Mouse (Mus musculus) macrophage (primary cell): ENCODE results near the gene Hoxa4. TPM values are rescaled to one million over a fixed set of nuclear protein-coding genes. Genes with fewer than 3 reads are reported as not detected.

Experiments used
- H3K27ac ChIP-seq: fragments of 350-480 bp; formaldehyde crosslinking; 2 replicates; pipeline ENCODE4 v1.9.0; 2021
- H3K36me3 ChIP-seq: fragments of 350-480 bp; formaldehyde crosslinking; 2 replicates; pipeline ENCODE4 v1.9.0; 2021; ENCODE audit errors: inconsistent target
- H3K4me3 ChIP-seq: fragments of 350-480 bp; formaldehyde crosslinking; 2 replicates; pipeline ENCODE4 v1.9.0; 2021; ENCODE audit errors: inconsistent target
- H3K79me2 ChIP-seq: fragments of 350-480 bp; formaldehyde crosslinking; 2 replicates; pipeline ENCODE4 v1.9.0; 2021; ENCODE audit errors: inconsistent target
- WGBS: methylation state at CpG from one replicate; pipeline ENCODE4 v1.1.7; 2026; ENCODE audit warnings: inconsistent platforms; ENCODE audit not compliant: missing documents; 5-methylcytosine and 5-hydroxymethylcytosine counted together
- polyA plus RNA-seq: library from polyadenylated mRNA; stranded (reverse); fragments of 250-400 nt; gene quantifications from 3 replicates; pipeline ENCODE4 v1.2.4, GENCODE M21; 2018; ENCODE audit warnings: inconsistent platforms

Hoxa4 gene
- polyA plus RNA-seq, 1 experiment from 2014 or later, result 0.34 TPM

GRCm38 (mm10) chr6:52186500-52186899 is 5.1 kb downstream of the Hoxa4 start:
- WGBS, result 77% methylated on average over 1 of the region's 1 CpGs
- no peaks in the 10 kb centered on the region for H3K36me3 ChIP-seq
- H3K4me3 ChIP-seq, result no peak overlapping the region
- H3K79me2 ChIP-seq, result no peaks in the 10 kb centered on the region
- H3K27ac ChIP-seq, result no peak overlapping the region

GRCm38 (mm10) chr6:52185834-52186233 is 5.7 kb downstream of the Hoxa4 start:
- H3K27ac ChIP-seq, result no peak overlapping the region
- H3K79me2 ChIP-seq, result no peaks in the 10 kb centered on the region
- 83% methylated on average over 3 of the region's 3 CpGs for WGBS
- H3K4me3 ChIP-seq, result no peak overlapping the region
- no peaks in the 10 kb centered on the region for H3K36me3 ChIP-seq

- WGBS, result 86% methylated on average over 15 of the region's 19 CpGs
Measured at GRCm38 (mm10) chr6:52185222-52185621, 6.3 kb downstream of the Hoxa4 start.

GRCm38 (mm10) chr6:52184668-52185067 is 6.9 kb downstream of the Hoxa4 start:
- 85% methylated on average over 6 of the region's 6 CpGs for WGBS
- Histone ChIP-seq H3K27ac (no peak overlapping the region), H3K79me2 (no peaks in the 10 kb centered on the region), H3K4me3 (no peak overlapping the region), H3K36me3 (no peaks in the 10 kb centered on the region)

More at GRCm38 (mm10) chr6:52185222-52185621, 6.3 kb downstream of the Hoxa4 start:
- Histone ChIP-seq H3K4me3 (no peak overlapping the region), H3K27ac (no peak overlapping the region), H3K36me3 (no peaks in the 10 kb centered on the region), H3K79me2 (no peaks in the 10 kb centered on the region)

- H3K79me2 ChIP-seq, result no peaks in the 10 kb centered on the region
- WGBS, result 93% methylated on average over 10 of the region's 10 CpGs
- H3K36me3 ChIP-seq, result no peaks in the 10 kb centered on the region
- H3K27ac ChIP-seq, result no peak overlapping the region
- H3K4me3 ChIP-seq, result no peak overlapping the region
Measured at GRCm38 (mm10) chr6:52183311-52184080, 8.1 kb downstream of the Hoxa4 start.

DNA sequence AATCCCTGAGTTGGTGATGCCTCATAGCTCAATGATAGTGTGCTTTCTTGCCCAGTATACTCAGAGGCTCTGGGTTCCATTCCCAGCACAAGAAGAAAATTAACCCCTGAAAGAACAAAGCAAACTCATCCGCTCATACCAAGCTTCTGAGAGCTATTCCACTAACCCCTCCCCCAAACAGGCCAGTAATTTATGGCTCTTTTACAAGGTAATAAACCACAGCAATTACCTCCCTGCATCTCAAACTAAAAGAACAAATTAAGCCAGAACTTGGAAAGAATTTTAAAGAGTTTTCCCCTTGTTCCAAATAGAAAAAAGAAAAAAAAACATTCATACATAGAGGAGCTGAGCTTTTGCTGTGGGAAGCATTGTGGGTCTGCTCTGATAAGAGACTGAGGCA is 8.8 kb downstream of the Hoxa4 start:
- no peak overlapping the region for H3K27ac ChIP-seq
- WGBS, result 100% methylated on average over 1 of the region's 1 CpGs
- no peaks in the 10 kb centered on the region for H3K79me2 ChIP-seq
- H3K4me3 ChIP-seq, result no peak overlapping the region
- no peaks in the 10 kb centered on the region for H3K36me3 ChIP-seq

GRCm38 (mm10) chr6:52182030-52182429 is 9.5 kb downstream of the Hoxa4 start:
- WGBS, result 100% methylated on average over 2 of the region's 2 CpGs
- Histone ChIP-seq H3K36me3 (no peaks in the 10 kb centered on the region), H3K4me3 (no peak overlapping the region), H3K79me2 (no peaks in the 10 kb centered on the region), H3K27ac (no peak overlapping the region)

DNA sequence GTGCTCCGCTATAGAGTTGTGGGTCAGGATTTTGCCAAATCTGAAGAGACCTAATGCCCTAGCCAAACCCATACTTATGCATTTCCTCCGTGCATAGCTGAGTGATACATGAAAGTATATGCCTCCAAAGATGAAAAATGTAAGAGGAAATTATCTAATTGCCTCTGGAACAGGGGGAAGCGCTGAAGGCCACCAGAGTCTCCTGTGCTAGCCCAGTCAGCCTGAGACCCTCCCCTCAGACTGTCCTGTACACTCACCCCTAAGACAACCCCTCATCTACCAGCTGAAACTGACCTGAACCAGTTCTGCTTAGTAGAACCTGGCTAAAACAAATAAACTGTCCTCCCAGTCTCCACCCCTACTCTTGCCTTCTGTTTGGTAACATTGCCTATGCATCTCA is 10.8 kb downstream of the Hoxa4 start:
- Histone ChIP-seq H3K4me3 (no peak overlapping the region), H3K36me3 (no peaks in the 10 kb centered on the region), H3K79me2 (no peaks in the 10 kb centered on the region), H3K27ac (no peak overlapping the region)
- 100% methylated on average over 3 of the region's 3 CpGs for WGBS

DNA sequence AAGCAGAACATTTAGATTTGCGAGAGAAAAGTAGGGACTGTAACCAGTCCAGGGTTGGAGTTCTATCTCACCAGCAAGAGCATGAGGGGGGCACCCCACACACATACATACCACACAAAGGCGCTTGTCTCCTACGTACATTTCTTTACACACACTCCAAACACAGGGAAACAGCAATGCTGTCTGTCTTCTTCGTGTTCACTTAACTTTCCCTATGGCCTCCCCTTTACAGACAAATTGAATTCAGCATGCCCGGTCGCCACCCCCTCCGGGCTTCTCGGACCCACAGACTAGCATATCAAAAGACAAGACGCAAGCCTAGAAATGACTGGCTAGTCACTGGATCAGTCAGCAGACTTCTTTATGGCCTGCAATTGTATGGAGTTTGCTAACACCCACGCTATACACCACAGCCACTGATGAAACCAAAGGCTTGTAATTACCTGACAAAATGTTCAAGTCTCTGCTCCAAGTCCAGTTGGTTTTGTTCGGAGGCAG is 11.3 kb downstream of the Hoxa4 start:
- 96% methylated on average over 11 of the region's 11 CpGs for WGBS
- no peak overlapping the region for H3K27ac ChIP-seq
- no peaks in the 10 kb centered on the region for H3K79me2 ChIP-seq
- H3K4me3 ChIP-seq, result no peak overlapping the region
- no peaks in the 10 kb centered on the region for H3K36me3 ChIP-seq

DNA sequence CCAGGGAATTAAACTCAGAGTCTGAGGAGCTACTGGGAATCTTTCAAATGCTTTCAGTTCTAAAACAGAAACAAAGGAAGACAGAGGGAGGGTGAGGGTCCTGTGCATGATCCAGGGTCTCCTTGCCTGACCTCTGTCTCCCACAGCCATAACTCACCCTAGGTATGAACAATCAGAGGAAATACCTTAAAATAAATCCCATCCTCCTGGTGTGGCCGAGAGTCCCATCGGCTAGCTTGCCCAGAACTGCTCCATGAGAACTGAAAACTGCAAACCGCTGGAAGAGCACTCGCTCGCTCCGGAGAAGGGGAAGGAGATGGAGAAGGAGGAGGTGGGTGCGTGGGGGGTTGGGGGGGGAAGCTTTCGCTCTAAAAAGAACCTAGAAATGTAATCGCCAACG is 11.9 kb downstream of the Hoxa4 start:
- no peak overlapping the region for H3K4me3 ChIP-seq
- no peaks in the 10 kb centered on the region for H3K36me3 ChIP-seq
- H3K79me2 ChIP-seq, result no peaks in the 10 kb centered on the region
- no peak overlapping the region for H3K27ac ChIP-seq
- 93% methylated on average over 8 of the region's 10 CpGs for WGBS

- Histone ChIP-seq H3K4me3 (no peak overlapping the region), H3K79me2 (no peaks in the 10 kb centered on the region), H3K27ac (no peak overlapping the region), H3K36me3 (no peaks in the 10 kb centered on the region)
- 100% methylated on average over 4 of the region's 4 CpGs for WGBS
Measured at GRCm38 (mm10) chr6:52178918-52179665, 12.5 kb downstream of the Hoxa4 start.

GRCm38 (mm10) chr6:52177806-52178205 is 13.7 kb downstream of the Hoxa4 start:
- 96% methylated on average over 9 of the region's 9 CpGs for WGBS
- H3K4me3 ChIP-seq, result no peak overlapping the region
- no peak overlapping the region for H3K27ac ChIP-seq
- H3K79me2 ChIP-seq, result no peaks in the 10 kb centered on the region
- no peaks in the 10 kb centered on the region for H3K36me3 ChIP-seq

- H3K79me2 ChIP-seq, result no peaks in the 10 kb centered on the region
- no peaks in the 10 kb centered on the region for H3K36me3 ChIP-seq
- H3K27ac ChIP-seq, result no peak within 1 kb of the TSS
- H3K4me3 ChIP-seq, result no peak within 1 kb of the TSS
- WGBS, result 87% methylated on average over 36 of the region's 36 CpGs
Measured at GRCm38 (mm10) chr6:52177061-52177735, 14.4 kb downstream of the Hoxa4 start, which contains the start of gene 5730596B20Rik. Gene 5730596B20Rik, plus strand, starts transcription at chr6:52177498.

DNA sequence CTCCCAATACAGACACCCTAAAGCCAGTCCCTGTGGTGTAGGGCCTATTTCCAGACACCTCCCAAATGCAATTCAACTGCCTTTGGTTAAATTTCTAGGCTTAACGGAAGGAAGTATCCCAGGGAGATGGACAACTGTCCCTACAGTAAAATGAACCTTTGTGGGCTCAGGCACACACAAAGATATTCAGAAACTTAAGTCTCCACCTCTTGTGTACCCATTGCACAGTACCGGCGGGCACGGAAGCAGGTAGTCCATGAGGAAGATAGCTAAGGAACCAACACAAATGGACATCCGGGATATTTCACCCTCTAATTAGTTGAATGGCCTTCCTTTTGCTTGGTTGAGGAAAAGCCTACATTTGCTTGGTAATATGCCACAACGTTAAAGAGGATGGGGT is 15.2 kb downstream of the Hoxa4 start:
- Histone ChIP-seq H3K27ac (no peak overlapping the region), H3K4me3 (no peak overlapping the region)

GRCm38 (mm10) chr6:52175864-52176263 is 15.7 kb downstream of the Hoxa4 start:
- H3K4me3 ChIP-seq, result no peak overlapping the region
- H3K36me3 ChIP-seq, result no peaks in the 10 kb centered on the region
- H3K27ac ChIP-seq, result no peak overlapping the region
- 39% methylated on average over 19 of the region's 35 CpGs for WGBS
- H3K79me2 ChIP-seq, result no peaks in the 10 kb centered on the region

More for the DNA sequence above, 15.2 kb downstream of the Hoxa4 start:
- WGBS, result 95% methylated on average over 6 of the region's 6 CpGs
- Histone ChIP-seq H3K79me2 (no peaks in the 10 kb centered on the region), H3K36me3 (no peaks in the 10 kb centered on the region)
